Mouse (Mus musculus): ENCODE results near the gene Ints3. TPM values are rescaled to one million over a fixed set of nuclear protein-coding genes. Genes with fewer than 3 reads are reported as not detected.

Gene Ints3
- polyA plus RNA-seq, 1 experiment = 39.3 TPM

GRCm38 (mm10) chr3:90404121-90404520 is 29.3 kb downstream of the Ints3 start:
- H3K79me2 ChIP-seq (ENCODE audit: control insufficient read depth, insufficient read depth) = no peaks in the 10 kb centered on the region
- no peaks in the 10 kb centered on the region for H3K79me3 ChIP-seq (ENCODE audit: low read depth)
- H3ac ChIP-seq (ENCODE audit: control insufficient read depth, insufficient read length, low read depth) = no peak overlapping the region
- peaks cover 98% of the 10 kb centered on the region for H3K36me3 ChIP-seq (ENCODE audit: control insufficient read depth, insufficient read depth)
- H3K4me3 ChIP-seq (ENCODE audit: insufficient read depth, poor library complexity, severe bottlenecking) = no peak overlapping the region
- no peak for TF ChIP-seq MAX (IDR thresholded peaks at IDR 0.05)
- H3K27me3 ChIP-seq (ENCODE audit: control insufficient read depth, insufficient read depth, insufficient read length) = no peaks in the 10 kb centered on the region

- Histone ChIP-seq H3K27me3 (ENCODE audit: control insufficient read depth, insufficient read depth, insufficient read length) (no peaks in the 10 kb centered on the region), H3K4me3 (ENCODE audit: insufficient read depth, poor library complexity, severe bottlenecking) (no peak overlapping the region), H3K79me3 (ENCODE audit: low read depth) (no peaks in the 10 kb centered on the region), H3K79me2 (ENCODE audit: control insufficient read depth, insufficient read depth) (no peaks in the 10 kb centered on the region), H3ac (ENCODE audit: control insufficient read depth, insufficient read length, low read depth) (no peak overlapping the region), H3K36me3 (ENCODE audit: control insufficient read depth, insufficient read depth) (peaks cover 97% of the 10 kb centered on the region)
- TF ChIP-seq USF1 (IDR thresholded peaks at IDR 0.05; ENCODE audit: low read depth) (no peak), MYOG (IDR thresholded peaks at IDR 0.05; ENCODE audit: control insufficient read depth, extremely low read depth, insufficient read length) (no peak), CEBPB (IDR thresholded peaks at IDR 0.05; ENCODE audit: low read depth) (no peak), FOSL1 (IDR thresholded peaks at IDR 0.05; ENCODE audit: insufficient read depth, low read length, poor library complexity, severe bottlenecking) (no peak), CTCF (IDR thresholded peaks at IDR 0.05; ENCODE audit: control insufficient read depth, insufficient read depth, insufficient read length) (no peak)
These were observed 32.4 kb downstream of the Ints3 start for GRCm38 (mm10) chr3:90400993-90401392.

- peaks cover 96% of the 10 kb centered on the region for H3K36me3 ChIP-seq (ENCODE audit: control insufficient read depth, insufficient read depth)
- no peak for TF ChIP-seq FOSL1 (IDR thresholded peaks at IDR 0.05; ENCODE audit: insufficient read depth, low read length, poor library complexity, severe bottlenecking)
- TF ChIP-seq CTCF (IDR thresholded peaks at IDR 0.05; ENCODE audit: control insufficient read depth, insufficient read depth, insufficient read length) = no peak
- no peak overlapping the region for H3K4me3 ChIP-seq (ENCODE audit: insufficient read depth, poor library complexity, severe bottlenecking)
- no peaks in the 10 kb centered on the region for H3K79me2 ChIP-seq (ENCODE audit: control insufficient read depth, insufficient read depth)
- no peaks in the 10 kb centered on the region for H3K79me3 ChIP-seq (ENCODE audit: low read depth)
- no peak overlapping the region for H3ac ChIP-seq (ENCODE audit: control insufficient read depth, insufficient read length, low read depth)
- H3K27me3 ChIP-seq (ENCODE audit: control insufficient read depth, insufficient read depth, insufficient read length) = no peaks in the 10 kb centered on the region
These were observed 37.8 kb downstream of the Ints3 start for GRCm38 (mm10) chr3:90395629-90396028.

GRCm38 (mm10) chr3:90392661-90393060 is 40.8 kb downstream of the Ints3 start:
- TF ChIP-seq MYOG (IDR thresholded peaks at IDR 0.05; ENCODE audit: control insufficient read depth, extremely low read depth, insufficient read length) = no peak
- TF ChIP-seq FOSL1 (IDR thresholded peaks at IDR 0.05; ENCODE audit: insufficient read depth, low read length, poor library complexity, severe bottlenecking) = no peak
- TF ChIP-seq CEBPB (IDR thresholded peaks at IDR 0.05; ENCODE audit: low read depth) = no peak
- Histone ChIP-seq H3K36me3 (ENCODE audit: control insufficient read depth, insufficient read depth) (peaks cover 70% of the 10 kb centered on the region), H3K27me3 (ENCODE audit: control insufficient read depth, insufficient read depth, insufficient read length) (no peaks in the 10 kb centered on the region), H3K4me3 (ENCODE audit: insufficient read depth, poor library complexity, severe bottlenecking) (no peak overlapping the region), H3ac (ENCODE audit: control insufficient read depth, insufficient read length, low read depth) (no peak overlapping the region), H3K79me3 (ENCODE audit: low read depth) (no peaks in the 10 kb centered on the region), H3K79me2 (ENCODE audit: control insufficient read depth, insufficient read depth) (no peaks in the 10 kb centered on the region)

- TF ChIP-seq MYOG (IDR thresholded peaks at IDR 0.05; ENCODE audit: control insufficient read depth, extremely low read depth, insufficient read length) (no peak), CTCF (IDR thresholded peaks at IDR 0.05; ENCODE audit: control insufficient read depth, insufficient read depth, insufficient read length) (no peak), USF1 (IDR thresholded peaks at IDR 0.05; ENCODE audit: low read depth) (no peak), MYOD1 (IDR thresholded peaks at IDR 0.05; ENCODE audit: control insufficient read depth, insufficient read length, low read depth) (no peak), FOSL1 (IDR thresholded peaks at IDR 0.05; ENCODE audit: insufficient read depth, low read length, poor library complexity, severe bottlenecking) (no peak), MAX (IDR thresholded peaks at IDR 0.05) (no peak)
- Histone ChIP-seq H3K79me3 (ENCODE audit: low read depth) (no peaks in the 10 kb centered on the region), H3K4me3 (ENCODE audit: insufficient read depth, poor library complexity, severe bottlenecking) (no peak overlapping the region), H3K36me3 (ENCODE audit: control insufficient read depth, insufficient read depth) (peaks cover 62% of the 10 kb centered on the region), H3K79me2 (ENCODE audit: control insufficient read depth, insufficient read depth) (no peaks in the 10 kb centered on the region), H3ac (ENCODE audit: control insufficient read depth, insufficient read length, low read depth) (no peak overlapping the region), H3K27me3 (ENCODE audit: control insufficient read depth, insufficient read depth, insufficient read length) (no peaks in the 10 kb centered on the region)
These were observed 41.5 kb downstream of the Ints3 start for GRCm38 (mm10) chr3:90391941-90392340.

GRCm38 (mm10) chr3:90391004-90391403 is 42.4 kb downstream of the Ints3 start:
- H3K79me3 ChIP-seq (ENCODE audit: low read depth) = no peaks in the 10 kb centered on the region
- TF ChIP-seq CTCF (IDR thresholded peaks at IDR 0.05; ENCODE audit: control insufficient read depth, insufficient read depth, insufficient read length) (no peak), USF1 (IDR thresholded peaks at IDR 0.05; ENCODE audit: low read depth) (no peak), MAX (IDR thresholded peaks at IDR 0.05) (no peak), CEBPB (IDR thresholded peaks at IDR 0.05; ENCODE audit: low read depth) (no peak)
- no peak overlapping the region for H3ac ChIP-seq (ENCODE audit: control insufficient read depth, insufficient read length, low read depth)
- H3K36me3 ChIP-seq (ENCODE audit: control insufficient read depth, insufficient read depth) = peaks cover 55% of the 10 kb centered on the region
- no peak overlapping the region for H3K4me3 ChIP-seq (ENCODE audit: insufficient read depth, poor library complexity, severe bottlenecking)
- H3K27me3 ChIP-seq (ENCODE audit: control insufficient read depth, insufficient read depth, insufficient read length) = no peaks in the 10 kb centered on the region
- no peaks in the 10 kb centered on the region for H3K79me2 ChIP-seq (ENCODE audit: control insufficient read depth, insufficient read depth)

All from C2C12 (cell line).